Mouse (Mus musculus) liver, adult (tissue): ENCODE results near the gene Gm8797.
"Not testable (repeated sequence)": the region's sequence is repeated elsewhere in the genome, so short reads cannot be mapped to it uniquely, and the experiment has no call there.

Source experiments
- GATA4 ChIP-seq: IDR thresholded peaks from 2 replicates; pipeline ENCODE4 v1.6.1; 2014; ENCODE audit warnings: mild to moderate bottlenecking, low read length; ENCODE audit not compliant: insufficient replicate concordance

Gm8797 gene

GRCm38 (mm10) chr3:5750506-5750905 lies at the start of gene Gm8797:
Gene Gm8797, plus strand, starts transcription at chr3:5750806.
- not testable (repeated sequence) for TF ChIP-seq GATA4

GRCm38 (mm10) chr3:5714481-5714880 lies 36.1 kb upstream of the Gm8797 start:
- no peak for TF ChIP-seq GATA4

GRCm38 (mm10) chr3:5732931-5733330 lies 17.7 kb upstream of the Gm8797 start:
- TF ChIP-seq GATA4 = no peak

GRCm38 (mm10) chr3:5754763-5755478 lies 4.3 kb downstream of the Gm8797 start:
- no peak for TF ChIP-seq GATA4

GRCm38 (mm10) chr3:5766256-5766655 lies 15.7 kb downstream of the Gm8797 start:
- no peak for TF ChIP-seq GATA4

- no peak for TF ChIP-seq GATA4
Measured at GRCm38 (mm10) chr3:5776894-5777293, 26.3 kb downstream of the Gm8797 start.
